Mouse (Mus musculus): ENCODE results near the gene Dusp22.

DNA sequence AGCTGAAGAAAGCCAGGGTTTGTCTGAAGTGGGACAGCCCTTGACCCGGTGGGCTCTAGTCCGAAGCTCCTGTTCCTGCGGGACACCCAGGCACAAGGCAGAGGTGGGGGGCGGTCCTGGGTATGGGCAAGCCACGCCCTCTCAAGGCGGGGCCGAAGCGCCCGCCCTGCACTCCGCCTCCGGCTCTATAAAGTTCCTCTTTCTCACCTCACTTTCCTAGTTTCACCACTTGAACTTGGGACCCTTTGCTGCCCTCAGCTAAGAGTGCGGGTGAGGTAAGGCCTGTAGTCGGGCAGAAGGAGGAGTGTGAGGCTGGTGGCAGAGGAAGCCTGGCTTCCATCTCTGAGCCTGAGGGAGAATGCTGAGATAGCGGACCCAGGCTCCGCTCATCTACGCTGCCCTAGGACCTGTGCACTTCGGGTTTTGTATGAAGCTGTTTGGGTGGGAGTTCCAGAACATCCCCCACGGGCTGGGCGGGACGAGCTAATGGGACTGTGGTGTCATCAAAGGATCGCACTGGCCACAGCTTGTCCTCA is 89.3 kb downstream of the Dusp22 start, which contains the start of gene Irf4:
- TF ChIP-seq ZNF384 (IDR thresholded peaks at IDR 0.05; ENCODE audit: low read depth, low read length) = no peak
- no peak for TF ChIP-seq ZC3H11A (IDR thresholded peaks at IDR 0.05; ENCODE audit: borderline replicate concordance, low read depth, low read length)
- TF ChIP-seq HCFC1 (IDR thresholded peaks at IDR 0.05; ENCODE audit: borderline replicate concordance, insufficient read depth, low read length) = no peak
- no peak for TF ChIP-seq CHD2 (IDR thresholded peaks at IDR 0.05; ENCODE audit: low read depth, low read length)

Measured in ES-E14 (cell line).